Mouse (Mus musculus) WW6 (cell line): ENCODE data around the gene Gm10300.

Source experiments
- DNase-seq: peaks from one replicate; pipeline ENCODE4 v3.0.0-alpha.2; 2013; ENCODE audit warnings: low read depth, low spot score

Gm10300 gene

GRCm38 (mm10) chr4:132078296-132078714, 3.8 kb downstream of the Gm10300 start:
- no peak for DNase-seq

GRCm38 (mm10) chr4:132079555-132080275, 5.2 kb downstream of the Gm10300 start:
- no peak for DNase-seq

GRCm38 (mm10) chr4:132080492-132080983, 6.0 kb downstream of the Gm10300 start:
- no peak for DNase-seq

- no peak for DNase-seq
These were observed 10.6 kb downstream of the Gm10300 start for GRCm38 (mm10) chr4:132085114-132085513.

- DNase-seq: no peak
These were observed 14.4 kb downstream of the Gm10300 start for GRCm38 (mm10) chr4:132088921-132089320.

- no peak for DNase-seq
These were observed 18.6 kb downstream of the Gm10300 start for GRCm38 (mm10) chr4:132093136-132093535.

GRCm38 (mm10) chr4:132093928-132094327, 19.4 kb downstream of the Gm10300 start:
- DNase-seq: no peak

- DNase-seq: no peak
These were observed 20.5 kb downstream of the Gm10300 start for GRCm38 (mm10) chr4:132095043-132095442.

- no peak for DNase-seq
These were observed 25.1 kb downstream of the Gm10300 start for GRCm38 (mm10) chr4:132099548-132099947.

GRCm38 (mm10) chr4:132101152-132101551, 26.7 kb downstream of the Gm10300 start:
- no peak for DNase-seq

GRCm38 (mm10) chr4:132108221-132108620, 33.7 kb downstream of the Gm10300 start:
- no peak for DNase-seq

GRCm38 (mm10) chr4:132111227-132111626, 36.7 kb downstream of the Gm10300 start:
- DNase-seq: no peak

GRCm38 (mm10) chr4:132113411-132114095, 39.1 kb downstream of the Gm10300 start:
- no peak for DNase-seq

GRCm38 (mm10) chr4:132116315-132116714, 41.8 kb downstream of the Gm10300 start:
- DNase-seq: no peak

GRCm38 (mm10) chr4:132119566-132119965, 45.1 kb downstream of the Gm10300 start:
- DNase-seq: no peak

GRCm38 (mm10) chr4:132121674-132122073, 47.2 kb downstream of the Gm10300 start:
- no peak for DNase-seq

GRCm38 (mm10) chr4:132123166-132123565, 48.7 kb downstream of the Gm10300 start:
- DNase-seq: no peak
